Mouse (Mus musculus) ES-E14 (cell line): Measurements from ENCODE around the gene Arhgap30.

ENCODE experiments used
- CHD2 ChIP-seq: IDR thresholded peaks from 2 replicates; pipeline ENCODE4 v1.6.1; 2014; ENCODE audit warnings: mild to moderate bottlenecking, low read depth, low read length, inconsistent platforms
- HCFC1 ChIP-seq: IDR thresholded peaks from 2 replicates; pipeline ENCODE4 v1.6.1; 2012; ENCODE audit warnings: low read length, inconsistent platforms, borderline replicate concordance; ENCODE audit not compliant: insufficient read depth
- MAFK ChIP-seq: IDR thresholded peaks from 2 replicates; pipeline ENCODE4 v1.6.1; 2014; ENCODE audit warnings: mild to moderate bottlenecking, low read depth, low read length, inconsistent platforms; ENCODE audit not compliant: insufficient read depth
- ZC3H11A ChIP-seq: IDR thresholded peaks from 2 replicates; pipeline ENCODE4 v1.6.1; 2012; ENCODE audit warnings: low read depth, mild to moderate bottlenecking, inconsistent platforms, low read length, borderline replicate concordance
- ZNF384 ChIP-seq: IDR thresholded peaks from 2 replicates; pipeline ENCODE4 v1.6.1; 2012; ENCODE audit warnings: low read depth, low read length, inconsistent platforms

GRCm38 (mm10) chr1:171407263-171407662, 18.5 kb downstream of the Arhgap30 start:
- no peak for TF ChIP-seq CHD2
- TF ChIP-seq HCFC1: no peak
- TF ChIP-seq ZC3H11A: no peak
- TF ChIP-seq ZNF384: no peak
- TF ChIP-seq MAFK: no peak
